Mouse (Mus musculus) bone marrow, adult 2 months (tissue): ENCODE measurements around the gene Creg2.

Experiments used
- CTCF ChIP-seq: fragments of 200-500 bp; IDR thresholded peaks from 2 replicates; pipeline ENCODE4 v1.5.1; 2011; ENCODE audit warnings: low read length, control low read depth; ENCODE audit not compliant: control insufficient read depth, insufficient read depth
- POLR2A ChIP-seq: fragments of 200-500 bp; IDR thresholded peaks from 2 replicates; pipeline ENCODE4 v1.6.1; 2011; ENCODE audit warnings: low read depth, mild to moderate bottlenecking, control low read depth, low read length, borderline replicate concordance; ENCODE audit not compliant: control insufficient read depth

DNA sequence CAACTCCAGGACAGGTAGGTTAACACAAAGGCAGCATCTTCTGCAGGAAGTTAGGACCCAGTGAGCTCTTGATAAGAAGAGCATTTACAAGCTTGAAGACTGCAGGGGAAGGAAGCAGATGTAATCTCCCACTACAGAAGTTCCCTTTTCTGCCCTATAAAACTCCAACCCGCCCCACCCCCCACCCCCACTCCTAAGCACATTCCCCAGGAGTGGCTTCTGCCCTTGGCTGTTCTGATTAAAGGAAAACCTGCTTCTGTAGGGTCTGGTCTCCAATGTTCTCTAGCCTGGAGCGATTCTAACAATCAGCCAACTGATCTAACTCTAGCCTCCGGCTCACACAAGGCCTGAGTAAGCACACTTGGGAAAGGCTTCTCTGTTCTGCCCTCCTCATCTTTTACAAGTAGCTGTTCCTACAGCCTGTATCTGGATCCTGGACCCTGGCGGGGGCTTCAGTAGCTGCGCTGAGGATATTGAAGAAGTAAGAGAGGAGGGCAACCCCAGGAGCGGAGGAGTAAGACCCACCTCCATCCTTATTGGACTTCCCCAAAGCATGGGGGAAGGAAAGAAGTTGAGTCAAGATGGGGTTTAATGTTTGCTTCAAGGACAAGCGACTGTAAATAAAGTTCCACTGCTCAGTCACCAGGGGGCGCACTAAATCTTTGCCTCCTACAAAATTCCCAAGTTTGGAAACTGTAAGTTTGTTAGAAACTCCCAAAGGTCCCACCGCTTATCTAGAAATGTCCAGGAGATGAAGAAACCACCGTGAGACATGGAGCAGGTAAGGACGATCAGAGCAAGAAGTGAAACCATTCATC, 36.6 kb downstream of the Creg2 start:
- TF ChIP-seq CTCF (no peak), POLR2A (no peak)
